Mouse (Mus musculus) spleen, adult 2 months (tissue): ENCODE measurements around the gene Mllt6.

Experiments
- CTCF ChIP-seq: fragments of 200-500 bp; IDR thresholded peaks from 2 replicates; pipeline ENCODE4 v1.5.1; 2011; ENCODE audit warnings: mild to moderate bottlenecking, inconsistent platforms; ENCODE audit not compliant: insufficient read depth, insufficient read length, insufficient replicate concordance; ENCODE audit errors: extremely low read depth
- POLR2A ChIP-seq: fragments of 200-500 bp; IDR thresholded peaks from 2 replicates; pipeline ENCODE4 v1.6.1; 2011; ENCODE audit warnings: low read depth, low read length, inconsistent platforms

DNA sequence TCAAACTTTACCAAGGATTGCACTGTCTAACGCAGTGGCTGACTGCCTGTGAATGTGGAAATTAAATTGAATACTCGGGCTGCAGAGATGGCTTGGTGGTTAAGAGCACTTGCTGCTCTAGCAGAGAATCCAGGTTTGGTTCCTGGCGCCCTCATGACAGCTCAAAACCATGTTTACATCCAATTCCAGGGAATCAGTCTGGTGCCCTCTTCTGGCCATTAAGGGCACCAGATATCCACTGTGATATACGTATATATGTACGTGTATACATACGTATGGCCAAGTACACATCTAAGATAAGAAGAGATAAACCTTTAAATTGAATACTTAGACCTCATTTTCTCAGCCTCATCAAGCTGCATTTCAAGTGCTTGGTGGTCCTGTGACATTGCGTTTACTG, 3.0 kb downstream of the Mllt6 start:
- TF ChIP-seq CTCF (no peak), POLR2A (no peak)
